Mouse (Mus musculus): ENCODE data around the gene Pank3.
A peak's percentile ranks its signal among the peaks of the same experiment; 100 is the strongest.
"Not testable (repeated sequence)": the region's sequence is repeated elsewhere in the genome, so short reads cannot be mapped to it uniquely, and the experiment has no call there.

Gene Pank3

DNA sequence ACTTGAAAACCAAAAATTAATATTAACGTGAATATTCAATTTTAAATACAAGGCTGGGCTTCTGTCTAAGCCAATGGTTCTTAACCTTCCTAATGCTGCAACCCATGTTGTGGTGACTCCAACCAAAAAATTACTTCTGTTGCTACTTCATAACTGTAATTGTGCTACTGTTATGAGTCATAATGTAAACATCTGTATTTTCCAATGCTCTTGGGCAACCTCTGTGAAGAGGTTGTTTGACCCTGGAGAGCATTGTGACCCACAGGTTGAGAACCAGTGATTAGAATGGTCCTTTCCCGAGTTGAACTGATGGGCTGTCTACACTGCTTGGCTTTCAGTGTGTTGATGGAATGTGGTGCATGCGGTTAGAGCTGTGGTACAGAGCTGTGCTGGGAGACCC is 7.2 kb downstream of the Pank3 start:
- DNase-seq (ENCODE audit: low spot score) = no peak

DNA sequence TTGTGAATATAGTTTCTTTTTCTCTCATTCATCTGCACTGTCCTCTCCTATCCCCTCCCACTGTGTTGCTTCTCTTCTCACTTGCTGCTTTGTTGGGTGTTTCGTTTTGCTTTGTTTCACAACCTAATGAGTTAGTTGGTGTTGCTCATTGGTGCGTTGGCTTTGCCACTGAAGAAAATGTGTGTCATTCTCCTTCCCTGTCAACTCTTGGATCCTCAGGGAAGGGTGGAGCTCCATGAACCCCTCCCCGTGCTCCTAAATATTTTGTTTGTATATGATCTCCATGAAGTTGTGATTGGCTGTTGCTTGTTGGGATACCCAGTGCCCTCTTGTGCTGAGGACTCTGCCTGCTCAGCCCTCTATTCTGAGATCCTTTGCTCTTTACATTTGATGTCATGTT is 11.1 kb downstream of the Pank3 start:
- DNase-seq (ENCODE audit: low spot score) = no peak

DNA sequence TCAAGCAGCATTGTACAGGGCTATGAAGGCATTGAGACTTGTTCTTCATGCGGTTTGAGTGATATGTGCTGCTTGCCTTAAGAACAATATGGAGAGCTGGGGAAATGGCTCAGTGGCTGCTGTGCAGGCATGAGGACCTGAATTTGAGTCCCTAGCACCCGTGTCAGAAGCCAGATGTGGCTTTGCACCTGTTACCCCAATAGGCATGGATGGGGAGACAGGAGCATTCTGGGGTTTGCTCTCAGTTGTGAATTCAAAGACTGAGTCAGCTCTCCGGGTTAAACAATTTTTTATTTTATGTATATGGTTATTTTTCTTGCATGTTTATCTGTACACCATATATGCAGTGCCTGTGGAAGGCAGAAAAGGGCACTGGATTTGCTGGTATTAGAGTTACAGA is 13.2 kb downstream of the Pank3 start:
- no peak for DNase-seq (ENCODE audit: low spot score)

DNA sequence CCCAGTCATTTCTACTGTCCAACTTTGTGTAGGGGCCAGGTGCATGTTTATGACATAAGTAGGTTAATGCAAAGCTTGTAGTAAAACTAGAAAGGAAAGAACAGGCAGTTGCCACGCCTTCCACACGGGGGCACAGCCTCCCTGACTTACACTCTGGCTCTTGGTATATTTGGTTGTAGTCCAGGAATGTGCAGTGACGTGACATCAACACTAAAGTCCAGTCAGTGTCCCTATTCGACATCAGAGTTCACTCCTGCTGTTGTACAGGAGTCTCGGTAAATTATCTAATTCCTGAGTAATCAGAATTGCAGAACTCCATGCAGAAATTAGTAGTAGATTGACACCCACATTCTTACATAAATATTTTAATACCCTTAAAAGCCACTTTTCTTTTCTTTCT is 13.8 kb downstream of the Pank3 start:
- no peak for DNase-seq (ENCODE audit: low spot score)

DNA sequence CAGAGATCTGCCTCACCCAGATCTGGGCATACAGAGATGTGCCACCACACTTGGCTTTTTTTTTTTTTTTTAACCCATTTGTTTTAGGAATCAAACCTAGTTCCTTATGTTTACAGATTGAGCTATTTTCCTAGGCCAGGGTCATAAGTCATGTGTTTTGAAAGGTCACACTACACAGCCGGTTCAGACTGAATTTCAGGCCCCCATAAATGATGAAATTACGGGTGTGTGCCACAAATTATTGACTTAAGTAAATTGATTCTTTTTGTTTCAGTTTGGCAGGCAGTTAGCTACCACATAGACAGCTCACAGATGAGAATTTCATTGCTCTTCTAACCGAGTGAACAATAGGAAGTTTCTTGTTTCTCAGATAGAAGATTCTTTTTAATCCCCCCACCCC is 14.7 kb downstream of the Pank3 start:
- no peak for DNase-seq (ENCODE audit: low spot score)

DNA sequence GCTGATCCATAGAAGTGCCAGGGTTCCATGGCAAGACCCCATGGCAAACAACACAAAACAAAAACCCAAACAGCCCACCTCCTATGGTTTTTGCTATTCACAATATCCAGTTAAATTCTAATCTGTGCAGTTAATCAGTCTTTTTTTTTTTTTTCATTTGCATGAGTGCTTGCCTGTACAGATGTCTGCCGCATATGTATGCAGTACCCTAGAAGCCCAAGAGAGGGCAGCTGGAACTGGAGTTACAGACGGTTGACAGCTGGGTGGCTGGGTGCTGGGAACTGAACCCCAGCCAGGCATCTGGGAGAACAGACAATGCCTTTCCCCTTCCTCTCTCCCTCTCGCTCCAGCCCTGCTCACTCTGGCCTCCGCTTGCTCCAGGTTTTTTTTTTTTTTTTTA is 15.3 kb downstream of the Pank3 start:
- DNase-seq (ENCODE audit: low spot score) = no peak

DNA sequence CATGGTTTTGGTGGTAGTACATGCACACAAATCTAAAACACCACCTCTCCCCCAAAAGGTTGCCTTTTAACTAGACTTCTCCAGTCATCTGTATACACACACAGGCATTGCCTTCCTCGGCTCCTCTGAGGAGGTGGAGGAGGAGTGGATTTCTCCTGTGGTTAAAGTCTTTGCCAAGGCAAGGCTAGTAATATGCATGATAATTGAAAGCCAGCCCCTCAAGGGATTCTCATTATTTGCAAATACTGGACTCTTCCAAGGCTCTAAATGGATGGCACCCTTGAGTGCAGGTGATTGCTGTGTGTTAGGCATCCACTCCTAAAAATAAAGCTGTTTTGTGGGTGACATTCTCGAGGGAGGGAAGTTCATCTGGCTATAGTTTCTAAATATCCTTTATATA is 19.2 kb downstream of the Pank3 start:
- no peak for DNase-seq (ENCODE audit: low spot score)

DNA sequence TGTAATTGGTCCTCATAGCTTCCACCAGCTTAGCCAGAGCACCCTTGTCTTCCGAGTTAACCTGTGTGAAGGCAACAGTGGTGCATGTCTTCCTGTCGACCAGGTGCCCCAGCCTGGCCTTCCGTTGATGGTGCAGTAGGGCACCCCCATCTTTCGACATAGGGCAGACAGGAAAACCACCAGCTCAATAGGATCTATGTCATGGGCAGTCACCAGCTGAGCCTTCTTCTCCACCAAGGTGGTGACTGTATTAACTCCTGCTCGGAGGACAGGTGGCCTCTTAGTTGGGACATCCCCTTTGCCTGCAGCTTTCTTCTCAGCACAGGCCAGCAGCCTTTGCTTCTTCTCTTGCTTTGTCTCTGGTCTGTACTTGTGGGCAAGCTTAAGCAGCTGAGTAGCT is 23.5 kb downstream of the Pank3 start:
- DNase-seq (ENCODE audit: low spot score) = not testable (repeated sequence)

GRCm38 (mm10) chr11:35797751-35798494 is 28.6 kb downstream of the Pank3 start:
- no peak for DNase-seq (ENCODE audit: low spot score)

DNA sequence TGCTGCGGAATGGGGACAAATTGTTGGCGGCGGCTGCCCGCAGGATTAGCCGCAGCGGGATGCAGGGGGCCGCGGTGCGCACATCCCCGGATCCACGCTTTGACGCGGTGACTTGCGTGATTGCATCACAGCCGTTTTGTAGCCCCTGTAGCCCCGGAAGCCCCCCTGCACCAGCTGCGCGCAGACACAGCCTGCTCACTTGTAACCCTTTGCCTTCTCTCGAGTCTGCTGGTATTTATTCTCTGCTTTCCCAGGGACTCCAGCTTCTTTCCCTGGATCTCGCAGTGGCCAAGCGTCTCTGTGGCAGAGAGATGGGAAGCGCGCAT is 29.2 kb downstream of the Pank3 start:
- DNase-seq (ENCODE audit: low spot score) = no peak

DNA sequence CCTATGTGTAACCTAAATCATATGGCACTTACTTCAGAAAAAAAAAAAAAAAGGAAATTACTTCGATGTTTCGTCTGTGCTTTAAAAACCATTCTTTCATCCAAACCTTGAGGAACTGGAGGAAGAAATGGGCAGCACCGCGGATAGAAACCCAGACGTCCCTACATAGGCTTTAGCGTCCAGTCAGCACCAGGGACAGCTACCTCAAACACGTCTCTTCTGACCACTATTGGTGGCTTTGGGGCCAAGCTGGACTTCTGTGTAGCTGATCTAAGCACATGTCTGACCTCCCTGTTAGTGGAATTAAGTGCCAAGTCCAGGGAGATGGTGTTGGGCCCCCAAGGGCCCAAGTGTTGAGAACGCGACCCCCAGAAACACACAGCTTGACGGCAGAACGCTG is 29.6 kb downstream of the Pank3 start, which contains the start of gene Fbll1:
TSS of gene Fbll1 (minus strand) at position 11 of the 400 bp plus-strand sequence.
- DNase-seq (ENCODE audit: low spot score) = no peak

- DNase-seq (ENCODE audit: low spot score) = no peak
Measured at GRCm38 (mm10) chr11:35801332-35801731, 32.0 kb downstream of the Pank3 start.

- DNase-seq (ENCODE audit: low spot score) = no peak
Measured at GRCm38 (mm10) chr11:35811458-35811857, 42.2 kb downstream of the Pank3 start.

DNA sequence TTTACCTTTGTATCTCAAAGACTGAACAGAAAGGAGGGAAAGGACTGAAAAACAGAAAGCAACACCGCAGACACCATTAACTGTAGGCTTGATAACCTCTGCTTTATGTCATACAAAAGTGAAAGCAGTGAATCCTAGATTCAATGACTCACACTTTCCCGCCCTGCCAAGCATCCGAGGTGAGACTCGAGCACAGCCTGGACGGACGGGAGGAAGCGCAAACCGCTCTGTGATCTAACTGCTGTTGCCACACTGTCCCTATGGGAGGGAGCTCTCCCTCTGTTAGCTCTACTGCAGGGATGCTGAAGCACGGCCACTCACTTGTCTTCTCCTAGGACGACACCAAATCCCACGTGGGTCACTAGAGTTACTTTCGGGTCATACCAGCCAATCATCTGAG is 47.0 kb downstream of the Pank3 start:
- no peak for DNase-seq (ENCODE audit: low spot score)

DNA sequence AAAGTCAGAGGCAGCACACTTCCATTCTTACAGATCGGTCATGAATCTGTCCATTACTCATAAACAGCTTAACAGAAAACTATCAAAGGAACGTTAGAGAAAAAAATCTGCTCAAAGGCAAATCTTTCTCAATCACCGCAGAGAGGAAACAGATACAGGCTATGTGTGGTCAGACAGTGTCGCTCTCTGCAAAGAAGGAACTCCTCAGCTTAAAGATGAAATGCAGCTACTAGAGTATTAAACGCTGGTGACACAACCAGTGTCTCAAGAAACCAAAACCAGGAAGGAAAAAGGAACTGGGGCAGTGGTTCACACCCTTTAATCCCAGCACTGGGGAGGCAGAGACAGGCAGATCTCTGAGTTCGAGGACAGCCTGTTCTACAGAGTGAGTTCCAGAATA is 58.4 kb downstream of the Pank3 start:
- DNase-seq (ENCODE audit: low spot score) = no peak

DNA sequence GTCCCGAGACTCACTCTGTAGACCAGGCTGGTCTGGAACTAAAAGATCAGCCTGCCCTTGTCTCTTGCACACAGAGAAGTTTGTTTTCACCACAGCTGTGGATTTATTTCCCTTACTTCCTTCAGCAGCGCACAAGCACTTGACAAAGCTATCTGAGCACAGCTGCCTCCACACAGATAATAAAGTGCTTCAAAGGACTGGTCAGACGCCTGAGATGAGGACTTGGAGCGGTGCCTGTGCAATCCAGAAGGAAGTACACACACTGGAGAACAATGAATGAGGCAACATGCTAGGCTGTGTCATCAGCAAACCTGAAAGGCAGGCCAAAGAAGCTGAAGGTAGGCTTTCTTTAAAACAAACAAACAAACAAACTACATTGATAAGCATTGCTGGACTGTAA is 62.9 kb downstream of the Pank3 start:
- DNase-seq (ENCODE audit: low spot score) = no peak

GRCm38 (mm10) chr11:35833270-35833669 is 64.0 kb downstream of the Pank3 start:
- no peak for DNase-seq (ENCODE audit: low spot score)

GRCm38 (mm10) chr11:35834022-35834760 is 64.9 kb downstream of the Pank3 start, which contains the start of gene Rars:
Gene Rars (minus strand): TSS chr11:35834506.
- peak; percentile 87 for DNase-seq (ENCODE audit: low spot score)

GRCm38 (mm10) chr11:35837156-35838126 is 68.2 kb downstream of the Pank3 start:
- DNase-seq (ENCODE audit: low spot score) = no peak

DNA sequence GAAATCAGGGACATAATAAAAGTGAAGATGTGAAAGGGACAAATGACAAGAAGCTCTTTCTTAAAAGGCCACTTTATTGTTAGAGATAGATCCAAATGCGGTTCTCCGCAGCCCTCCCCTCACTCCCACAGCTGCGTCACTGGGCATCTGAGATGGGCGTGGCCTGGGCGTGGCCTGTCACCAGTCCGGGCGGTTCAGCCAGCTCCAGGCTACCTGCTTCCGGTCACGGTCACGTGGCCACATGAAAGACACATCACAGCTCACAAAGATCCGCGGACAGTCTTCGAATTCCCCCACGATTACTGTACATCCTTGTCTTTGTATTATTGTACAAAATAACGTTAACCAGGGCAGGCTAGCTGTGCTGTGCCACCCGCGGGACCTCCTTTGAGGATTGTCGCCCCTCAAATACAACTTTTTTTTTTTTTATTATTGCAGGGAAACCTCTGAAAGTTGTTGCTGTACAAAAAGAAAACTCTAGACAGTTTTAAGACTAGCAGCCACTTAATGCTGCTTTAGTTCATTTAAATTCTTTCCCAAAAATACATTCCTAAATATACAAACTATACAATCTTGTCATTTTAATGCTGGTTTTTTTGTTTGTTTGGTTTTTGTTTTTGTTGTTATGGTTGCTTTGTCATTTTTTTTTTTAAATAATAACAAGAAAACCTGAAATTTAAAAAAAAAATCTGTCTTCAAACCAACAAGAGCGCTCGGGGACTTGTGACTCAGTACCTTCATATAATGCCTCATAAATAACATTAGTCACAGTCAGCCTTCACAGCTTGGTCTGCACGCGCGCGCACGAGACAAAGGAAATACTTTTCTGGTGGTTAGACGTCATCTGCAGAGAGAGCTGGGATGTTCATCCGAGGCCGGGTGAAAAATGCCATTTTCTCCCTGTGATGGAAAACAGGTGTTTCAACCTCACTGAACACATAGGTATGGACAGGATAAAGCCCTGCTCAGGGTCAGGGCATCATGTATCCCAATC is 69.4 kb downstream of the Pank3 start:
- peak; percentile 78 for DNase-seq (ENCODE audit: low spot score)

DNA sequence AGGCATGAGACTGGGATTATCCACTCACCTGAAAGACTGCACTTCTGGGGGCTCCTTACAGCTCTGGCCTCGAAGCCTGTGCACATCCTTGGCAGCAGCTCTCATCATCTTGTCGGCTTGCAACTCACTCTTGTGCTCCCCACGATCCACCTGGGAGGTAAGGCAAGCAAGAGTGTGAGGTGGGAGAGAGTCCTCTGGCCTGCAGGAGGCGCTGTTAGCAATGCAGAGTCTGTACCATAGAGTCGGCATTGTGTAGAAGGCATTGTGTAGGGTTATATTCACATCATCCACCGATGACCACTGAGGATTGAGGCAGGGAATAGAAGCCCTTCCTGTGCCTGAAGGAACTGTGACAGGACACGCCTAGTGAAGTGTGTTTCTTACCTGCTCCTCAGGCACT is 71.0 kb downstream of the Pank3 start:
- no peak for DNase-seq (ENCODE audit: low spot score)
